Comparison of ENCODE assay signal across 8 mouse cellular contexts in genomic region chr3:41082520-41082884, GRCm38 (mm10). TPM values are rescaled to one million over a fixed set of nuclear protein-coding genes. Genes with fewer than 3 reads are reported as not detected.
DNase-seq lines count a peak whose midpoint lies in the region; ATAC-seq and TF ChIP-seq lines count a peak whose summit lies in the region.

No protein-coding gene starts in this region.

- H3K36me3 ChIP-seq in megakaryocyte, embryonic 14.5 days (replicated peaks; ENCODE audit: low read length): peaks cover 9% of the 10 kb centered on the region
- H3K36me3 ChIP-seq in embryonic facial prominence, embryonic 12.5 days: no peaks in the 10 kb centered on the region
- H3K36me3 ChIP-seq in intestine, embryonic 15.5 days: no peaks in the 10 kb centered on the region
- H3K36me3 ChIP-seq in myocyte (ENCODE audit: control insufficient read depth, insufficient read depth): no peaks in the 10 kb centered on the region

- ATAC-seq in megakaryocyte, adult 5-6 weeks (ENCODE audit: poor library complexity, severe bottlenecking): no peak
- peak; percentile 59 for ATAC-seq in embryonic facial prominence, embryonic 12.5 days (ENCODE audit: insufficient number of reproducible peaks, insufficient read depth, low FRiP score, low TSS enrichment)
- ATAC-seq in intestine, embryonic 15.5 days: peak; percentile 10; the same call in 1 of the 2 replicates

- no peaks in the 10 kb centered on the region for H3K27me3 ChIP-seq in megakaryocyte, embryonic 14.5 days (replicated peaks)
- no peaks in the 10 kb centered on the region for H3K27me3 ChIP-seq in embryonic facial prominence, embryonic 12.5 days
- H3K27me3 ChIP-seq in intestine, embryonic 15.5 days (replicated peaks): no peaks in the 10 kb centered on the region
- no peaks in the 10 kb centered on the region for H3K27me3 ChIP-seq in myocyte (ENCODE audit: control insufficient read depth, insufficient read depth, insufficient read length)

- peak overlapping the region; percentile 86 for H3K9ac ChIP-seq in embryonic facial prominence, embryonic 12.5 days
- H3K9ac ChIP-seq in intestine, embryonic 15.5 days: peak overlapping the region; percentile 85

- peaks cover 25% of the 10 kb centered on the region for H3K4me1 ChIP-seq in megakaryocyte, embryonic 14.5 days
- H3K4me1 ChIP-seq in embryonic facial prominence, embryonic 12.5 days: peaks cover 9% of the 10 kb centered on the region
- no peaks in the 10 kb centered on the region for H3K4me1 ChIP-seq in intestine, embryonic 15.5 days (replicated peaks)

- H3K27ac ChIP-seq in embryonic facial prominence, embryonic 12.5 days: peak overlapping the region; percentile 88
- peak overlapping the region; percentile 88 for H3K27ac ChIP-seq in intestine, embryonic 15.5 days

- peak overlapping the region; percentile 100 for H3K4me3 ChIP-seq in megakaryocyte, embryonic 14.5 days (replicated peaks)
- peak overlapping the region; percentile 88 for H3K4me3 ChIP-seq in embryonic facial prominence, embryonic 12.5 days
- peak overlapping the region; percentile 97 for H3K4me3 ChIP-seq in intestine, embryonic 15.5 days (replicated peaks)
- H3K4me3 ChIP-seq in myocyte: peak overlapping the region; percentile 49

- DNase-seq in adrenal gland, adult 8-10 months: no peak
- DNase-seq in thymus, postnatal 4 days: no peak
- DNase-seq in thymus, postnatal 0 days (ENCODE audit: low spot score): no peak

- no peaks in the 10 kb centered on the region for H3K9me3 ChIP-seq in megakaryocyte, embryonic 14.5 days
- no peaks in the 10 kb centered on the region for H3K9me3 ChIP-seq in embryonic facial prominence, embryonic 12.5 days
- H3K9me3 ChIP-seq in intestine, embryonic 15.5 days: no peaks in the 10 kb centered on the region

- WGBS in embryonic facial prominence, embryonic 12.5 days: under 1% methylated on average over 42 of the region's 43 CpGs
- under 1% methylated on average over 38 of the region's 43 CpGs for WGBS in intestine, embryonic 15.5 days

- peak overlapping the region; percentile 54 for H3K4me2 ChIP-seq in embryonic facial prominence, embryonic 12.5 days (replicated peaks)
- H3K4me2 ChIP-seq in intestine, embryonic 15.5 days (replicated peaks): peak overlapping the region; percentile 72
- H3K4me2 ChIP-seq in myocyte (ENCODE audit: low read depth): peak overlapping the region; percentile 95

- peak overlapping the region; percentile 72 for H3ac ChIP-seq in myocyte (ENCODE audit: control insufficient read depth, insufficient read length)

- TF ChIP-seq POLR2A in myocyte (IDR thresholded peaks at IDR 0.05; ENCODE audit: insufficient read length, low read depth): no peak

- peaks cover 50% of the 10 kb centered on the region for H3K79me2 ChIP-seq in myocyte (ENCODE audit: control insufficient read depth, insufficient read depth)

TF ChIP-seq in myocyte, 11 proteins besides CTCF, POLR2A, EP300 and RAD21:
- TF ChIP-seq SRF (IDR thresholded peaks at IDR 0.05; ENCODE audit: control insufficient read depth, insufficient read length, low read depth) (no peak), MYOD1 (IDR thresholded peaks at IDR 0.05; ENCODE audit: control insufficient read depth in 1 of 3, insufficient read length in 2 of 3, low read depth in 2 of 3) (peak in 1 of 3 experiments; percentile 51), REST (IDR thresholded peaks at IDR 0.05; ENCODE audit: insufficient read depth, insufficient read length) (no peak), MYOG (IDR thresholded peaks at IDR 0.05; ENCODE audit: control insufficient read depth in 1 of 3, insufficient read depth in 1 of 3, insufficient read length in 2 of 3, low read depth in 2 of 3) (peak in 1 of 3 experiments; percentile 35)

RNA-seq across cellular contexts. Expression of gene Pgrmc2, which starts 0.3 kb away (rescaled TPM):
- 5.3 and 14.2 TPM in 2 replicates for polyA plus RNA-seq in megakaryocyte, embryonic 14.5 days (2012; ENCODE audit: insufficient read depth, low replicate concordance)
- total RNA-seq in megakaryocyte, adult 5-6 weeks (2015): 14.8 and 19.6 TPM in 2 replicates
- 9.1 and 11.7 TPM in 2 replicates for total RNA-seq in megakaryocyte, adult 5-6 weeks (2017)
- polyA plus RNA-seq in embryonic facial prominence, embryonic 12.5 days (2016; fragmentation: Nextera tagmentation; extraction: Ambion mirVana): 50.3 and 50.8 TPM in 2 replicates
- polyA plus RNA-seq in intestine, embryonic 15.5 days (2015; fragmentation: Nextera tagmentation; extraction: Ambion mirVana): 56.2 and 60.8 TPM in 2 replicates
- polyA plus RNA-seq in myocyte (2012; fragmentation: generic; extraction: Trizol): 58.1 TPM
- 10 to 100 TPM; 50.4 to 57.7 (median 54.3) TPM for total RNA-seq in adrenal gland, adult 8-10 months (2022)
- 21.2 and 23.8 TPM in 2 replicates for polyA plus RNA-seq in thymus, postnatal 0 days (2015; fragmentation: Nextera tagmentation; extraction: Ambion mirVana)

Comparison
In these comparisons a context has a peak if more than half of its experiments do, and no peak if none do; other contexts are left out.
1. H3K4me3 ChIP-seq: peak in every context shown above with its lines; median percentile 100 in megakaryocyte, embryonic 14.5 days; 97 in intestine, embryonic 15.5 days; 88 in embryonic facial prominence, embryonic 12.5 days; 49 in myocyte.